ENCODE assay signal across 21 mouse cellular contexts in the genomic region with DNA sequence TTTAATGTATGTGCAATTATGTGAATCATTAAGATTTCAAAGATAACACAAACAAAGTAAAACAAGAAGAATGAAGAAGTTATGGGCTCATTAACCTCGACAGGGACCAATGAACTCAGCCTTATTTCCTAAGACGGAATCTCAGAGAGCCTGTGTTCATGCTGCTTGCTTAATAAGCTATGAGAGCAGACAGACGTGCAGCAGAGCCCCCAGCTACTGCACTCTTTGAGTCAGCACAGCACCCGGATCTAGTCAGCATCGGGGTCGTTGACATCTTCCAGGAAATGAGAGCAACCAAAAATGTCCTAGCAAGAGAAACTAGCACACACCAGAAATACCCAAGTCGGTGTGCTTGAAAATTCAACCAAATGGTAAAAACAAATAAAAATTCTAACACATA.
DNase-seq lines count a peak whose midpoint lies in the region; ATAC-seq and TF ChIP-seq lines count a peak whose summit lies in the region.
"Had no signal": no experiment of that assay in that cellular context is flagged by ENCODE, and none has a peak within 500 bp of the region (broad histone marks: within the 10 kb centered on the region; RNA-seq: fewer than 3 reads in every experiment).

No protein-coding gene starts in this region.

- no peak for TF ChIP-seq CTCF in liver, adult 2 months (IDR thresholded peaks at IDR 0.05; ENCODE audit: low read depth, low read length)
- no peak for TF ChIP-seq CTCF in brain, embryonic 14.5 days (IDR thresholded peaks at IDR 0.05; ENCODE audit: borderline replicate concordance, extremely low read depth, insufficient read depth, insufficient read length)
- no peak for TF ChIP-seq CTCF in midbrain, postnatal 0 days (IDR thresholded peaks at IDR 0.05)

- WGBS in kidney, embryonic 15.5 days: 31% methylated on average over 7 of the region's 7 CpGs
- 28% methylated on average over 7 of the region's 7 CpGs for WGBS in kidney, embryonic 14.5 days
- WGBS in liver, adult 2 months: 65% methylated on average over 7 of the region's 7 CpGs
- WGBS in liver, embryonic 11.5 days: 61% methylated on average over 7 of the region's 7 CpGs
- 47% methylated on average over 7 of the region's 7 CpGs for whole genome bisulfite sequencing in midbrain, postnatal 0 days

- no peaks in the 10 kb centered on the region for H3K27me3 ChIP-seq in kidney, embryonic 15.5 days
- H3K27me3 ChIP-seq in kidney, embryonic 14.5 days (ENCODE audit: control insufficient read depth, insufficient read depth, low read length): no peaks in the 10 kb centered on the region
- no peaks in the 10 kb centered on the region for H3K27me3 ChIP-seq in liver, adult 2 months (ENCODE audit: control insufficient read depth, insufficient read depth, low read length)
- H3K27me3 ChIP-seq in liver, embryonic 11.5 days (replicated peaks; ENCODE audit: control insufficient read depth, insufficient read depth, low read length): no peaks in the 10 kb centered on the region
- H3K27me3 ChIP-seq in midbrain, postnatal 0 days (ENCODE audit: insufficient read depth, low read length): no peaks in the 10 kb centered on the region
- H3K27me3 ChIP-seq: embryonic facial prominence, embryonic 15.5 days; intestine, embryonic 15.5 days; liver, embryonic 15.5 days; lung, embryonic 15.5 days; neural tube, embryonic 13.5 days had no signal

- H3K4me1 ChIP-seq in kidney, embryonic 15.5 days: 0 out of 2 replicates have a peak, but pooled peaks cover 3% of the 10 kb centered on the region
- H3K4me1 ChIP-seq in kidney, embryonic 14.5 days (ENCODE audit: control insufficient read depth, insufficient read depth, low read length): no peaks in the 10 kb centered on the region
- H3K4me1 ChIP-seq in liver, adult 2 months (ENCODE audit: control insufficient read depth, insufficient read depth, low read length): no peaks in the 10 kb centered on the region
- H3K4me1 ChIP-seq in liver, embryonic 11.5 days (replicated peaks; ENCODE audit: control insufficient read depth, insufficient read depth, low read length): no peaks in the 10 kb centered on the region
- H3K4me1 ChIP-seq in midbrain, postnatal 0 days (ENCODE audit: insufficient read depth, low read length): no peaks in the 10 kb centered on the region
- H3K4me1 ChIP-seq: embryonic facial prominence, embryonic 15.5 days; intestine, embryonic 15.5 days; liver, embryonic 15.5 days; lung, embryonic 15.5 days had no signal

- peak; percentile 35 for DNase-seq in liver, adult 2 months (ENCODE audit: extremely low read depth, low read depth, low spot score)
- DNase-seq in liver, embryonic 11.5 days (ENCODE audit: low spot score): no peak
- DNase-seq in brain, embryonic 14.5 days (ENCODE audit: low read depth): peak; percentile 39
- DNase-seq in midbrain, postnatal 0 days (ENCODE audit: low spot score): peak; percentile 42
- no peak for DNase-seq in spleen, adult 18-20 months
- DNase-seq: adrenal gland, adult 8-10 months; cerebellum, adult 8-10 months; gastrocnemius, adult 2 months; lung, postnatal 4 days; thymus, adult 2 months; thymus, postnatal 4 days had no signal

- no peak for TF ChIP-seq POLR2A in liver, adult 2 months (IDR thresholded peaks at IDR 0.05; ENCODE audit: extremely low read depth, insufficient read depth, low read length)
- TF ChIP-seq POLR2A in brain, embryonic 14.5 days (IDR thresholded peaks at IDR 0.05; ENCODE audit: borderline replicate concordance, extremely low read depth, insufficient read depth, insufficient read length, poor library complexity, severe bottlenecking): no peak

- ATAC-seq in kidney, embryonic 15.5 days (replicated peaks; ENCODE audit: low FRiP score): peak; percentile 67; the same call in 1 of the 2 replicates
- no peak; the same call in 1 of the 2 replicates for ATAC-seq in kidney, embryonic 14.5 days (ENCODE audit: low FRiP score, low TSS enrichment)
- ATAC-seq in liver, embryonic 11.5 days (replicated peaks; ENCODE audit: low FRiP score): no peak
- no peak for ATAC-seq in midbrain, postnatal 0 days (ENCODE audit: low FRiP score)
- ATAC-seq: activated CD4-positive, CD25-positive, alpha-beta regulatory T cell, adult 4 months; forebrain, embryonic 14.5 days; intestine, embryonic 15.5 days had no signal

- H3K9me3 ChIP-seq in kidney, embryonic 15.5 days (replicated peaks): no peaks in the 10 kb centered on the region
- H3K9me3 ChIP-seq in kidney, embryonic 14.5 days (ENCODE audit: control insufficient read depth, low read length): no peaks in the 10 kb centered on the region
- H3K9me3 ChIP-seq in liver, embryonic 11.5 days (ENCODE audit: control insufficient read depth, low read length): no peaks in the 10 kb centered on the region
- H3K9me3 ChIP-seq in midbrain, postnatal 0 days (ENCODE audit: low read length): no peaks in the 10 kb centered on the region
- H3K9me3 ChIP-seq: embryonic facial prominence, embryonic 15.5 days; intestine, embryonic 15.5 days; liver, embryonic 15.5 days; lung, embryonic 15.5 days; neural tube, embryonic 13.5 days had no signal

- no peak overlapping the region for H3K9ac ChIP-seq in kidney, embryonic 15.5 days
- H3K9ac ChIP-seq in kidney, embryonic 14.5 days (ENCODE audit: low read depth, low read length): no peak overlapping the region
- H3K9ac ChIP-seq in liver, adult 2 months (ENCODE audit: low read depth, low read length): no peak overlapping the region
- no peak overlapping the region for H3K9ac ChIP-seq in liver, embryonic 11.5 days (ENCODE audit: low read depth, low read length)
- H3K9ac ChIP-seq in midbrain, postnatal 0 days (replicated peaks; ENCODE audit: low read length, poor library complexity, severe bottlenecking): no peak overlapping the region
- H3K9ac ChIP-seq: embryonic facial prominence, embryonic 15.5 days; intestine, embryonic 15.5 days; liver, embryonic 15.5 days; lung, embryonic 15.5 days; neural tube, embryonic 13.5 days had no signal

- H3K36me3 ChIP-seq in kidney, embryonic 15.5 days: no peaks in the 10 kb centered on the region
- H3K36me3 ChIP-seq in kidney, embryonic 14.5 days (ENCODE audit: control insufficient read depth, insufficient read depth, low read length): no peaks in the 10 kb centered on the region
- H3K36me3 ChIP-seq in liver, adult 2 months (ENCODE audit: control insufficient read depth, insufficient read depth, low read length): no peaks in the 10 kb centered on the region
- no peaks in the 10 kb centered on the region for H3K36me3 ChIP-seq in liver, embryonic 11.5 days (ENCODE audit: control insufficient read depth, insufficient read depth, low read length)
- H3K36me3 ChIP-seq in midbrain, postnatal 0 days (ENCODE audit: insufficient read depth, low read length): no peaks in the 10 kb centered on the region
- H3K36me3 ChIP-seq: embryonic facial prominence, embryonic 15.5 days; intestine, embryonic 15.5 days; liver, embryonic 15.5 days; lung, embryonic 15.5 days; neural tube, embryonic 13.5 days had no signal

- H3K79me2 ChIP-seq in liver, adult 2 months (ENCODE audit: control insufficient read depth, insufficient read depth, low read length): no peaks in the 10 kb centered on the region

- no peak overlapping the region for H3K4me2 ChIP-seq in kidney, embryonic 15.5 days
- H3K4me2 ChIP-seq in kidney, embryonic 14.5 days (replicated peaks; ENCODE audit: low read depth, low read length): no peak overlapping the region
- H3K4me2 ChIP-seq in liver, embryonic 11.5 days: no peak overlapping the region
- H3K4me2 ChIP-seq in midbrain, postnatal 0 days (ENCODE audit: low read depth, low read length, poor library complexity, severe bottlenecking): peak overlapping the region; percentile 20; the same call in 1 of the 2 replicates
- H3K4me2 ChIP-seq: embryonic facial prominence, embryonic 15.5 days; heart, embryonic 11.5 days; intestine, embryonic 15.5 days; liver, embryonic 15.5 days; lung, embryonic 15.5 days; neural tube, embryonic 13.5 days had no signal

- H3K4me3 ChIP-seq in kidney, embryonic 15.5 days (replicated peaks): no peak overlapping the region
- no peak overlapping the region for H3K4me3 ChIP-seq in kidney, embryonic 14.5 days (ENCODE audit: low read length)
- H3K4me3 ChIP-seq in liver, adult 2 months (ENCODE audit: insufficient read depth, low read depth, low read length): no peak overlapping the region
- no peak overlapping the region for H3K4me3 ChIP-seq in liver, embryonic 11.5 days (ENCODE audit: low read depth, low read length)
- no peak overlapping the region for H3K4me3 ChIP-seq in midbrain, postnatal 0 days (ENCODE audit: low read depth, low read length)
- H3K4me3 ChIP-seq: embryonic facial prominence, embryonic 15.5 days; gastrocnemius, adult 2 months; intestine, embryonic 15.5 days; liver, embryonic 15.5 days; lung, embryonic 15.5 days; neural tube, embryonic 13.5 days had no signal

- no peak overlapping the region for H3K27ac ChIP-seq in kidney, embryonic 15.5 days
- H3K27ac ChIP-seq in kidney, embryonic 14.5 days (ENCODE audit: low read depth, low read length): no peak overlapping the region
- H3K27ac ChIP-seq in liver, adult 2 months (replicated peaks; ENCODE audit: insufficient read depth, low read depth, low read length): no peak overlapping the region
- no peak overlapping the region for H3K27ac ChIP-seq in liver, embryonic 11.5 days (ENCODE audit: low read depth, low read length)
- no peak overlapping the region for H3K27ac ChIP-seq in midbrain, postnatal 0 days (ENCODE audit: low read depth, low read length)
- H3K27ac ChIP-seq: embryonic facial prominence, embryonic 15.5 days; gastrocnemius, adult 2 months; intestine, embryonic 15.5 days; liver, embryonic 15.5 days; lung, embryonic 15.5 days; neural tube, embryonic 13.5 days had no signal

Comparison
In these comparisons a context has a peak if more than half of its experiments do, and no peak if none do; other contexts are left out.
1. DNase-seq: peak in liver, adult 2 months (single experiment), brain, embryonic 14.5 days (single experiment) and midbrain, postnatal 0 days (single experiment); none in liver, embryonic 11.5 days (single experiment) and spleen, adult 18-20 months (0 of 2).